Mouse (Mus musculus): Measurements from ENCODE around the gene Lfng. TPM values are rescaled to one million over a fixed set of nuclear protein-coding genes. Genes with fewer than 3 reads are reported as not detected.

Gene Lfng
- polyA plus RNA-seq, 2 experiments = 19.2 to 38.9 TPM

- no peak overlapping the region for H3K4me3 ChIP-seq (replicated peaks; ENCODE audit: low read length)
- WGBS = 84% methylated on average over 13 of the region's 13 CpGs
- no peaks in the 10 kb centered on the region for H3K9me3 ChIP-seq (ENCODE audit: control insufficient read depth, low read length)
- H3K4me2 ChIP-seq (replicated peaks; ENCODE audit: low read depth, low read length, severe bottlenecking) = no peak overlapping the region
- DNase-seq (ENCODE audit: low spot score) = no peak
- no peak for TF ChIP-seq POLR2A (IDR thresholded peaks at IDR 0.05; ENCODE audit: borderline replicate concordance, extremely low read depth, insufficient read depth, insufficient read length)
- H3K36me3 ChIP-seq (ENCODE audit: control insufficient read depth, insufficient read depth, low read length) = no peaks in the 10 kb centered on the region
- ATAC-seq (ENCODE audit: low FRiP score, low read depth) = no peak
- H3K27me3 ChIP-seq (ENCODE audit: control insufficient read depth, insufficient read depth, low read length) = no peaks in the 10 kb centered on the region
- peaks cover 17% of the 10 kb centered on the region for H3K4me1 ChIP-seq (ENCODE audit: control insufficient read depth, insufficient read depth, low read length)
- H3K27ac ChIP-seq (replicated peaks; ENCODE audit: low read depth, low read length) = no peak overlapping the region
- no peak overlapping the region for H3K9ac ChIP-seq (ENCODE audit: low read depth, low read length, severe bottlenecking)
Observed at GRCm38 (mm10) chr5:140570223-140570870, 36.8 kb upstream of the Lfng start.

GRCm38 (mm10) chr5:140571201-140571600 lies 35.9 kb upstream of the Lfng start:
- H3K4me2 ChIP-seq (replicated peaks; ENCODE audit: low read depth, low read length, severe bottlenecking) = no peak overlapping the region
- H3K27me3 ChIP-seq (ENCODE audit: control insufficient read depth, insufficient read depth, low read length) = no peaks in the 10 kb centered on the region
- H3K9ac ChIP-seq (ENCODE audit: low read depth, low read length, severe bottlenecking) = no peak overlapping the region
- TF ChIP-seq POLR2A (IDR thresholded peaks at IDR 0.05; ENCODE audit: borderline replicate concordance, extremely low read depth, insufficient read depth, insufficient read length) = no peak
- peaks cover 11% of the 10 kb centered on the region for H3K4me1 ChIP-seq (ENCODE audit: control insufficient read depth, insufficient read depth, low read length)
- H3K4me3 ChIP-seq (replicated peaks; ENCODE audit: low read length) = no peak overlapping the region
- H3K27ac ChIP-seq (replicated peaks; ENCODE audit: low read depth, low read length) = no peak overlapping the region
- DNase-seq (ENCODE audit: low spot score) (no peak), ATAC-seq (ENCODE audit: low FRiP score, low read depth) (no peak)
- H3K36me3 ChIP-seq (ENCODE audit: control insufficient read depth, insufficient read depth, low read length) = no peaks in the 10 kb centered on the region
- WGBS = 73% methylated on average over 4 of the region's 4 CpGs
- no peaks in the 10 kb centered on the region for H3K9me3 ChIP-seq (ENCODE audit: control insufficient read depth, low read length)

DNA sequence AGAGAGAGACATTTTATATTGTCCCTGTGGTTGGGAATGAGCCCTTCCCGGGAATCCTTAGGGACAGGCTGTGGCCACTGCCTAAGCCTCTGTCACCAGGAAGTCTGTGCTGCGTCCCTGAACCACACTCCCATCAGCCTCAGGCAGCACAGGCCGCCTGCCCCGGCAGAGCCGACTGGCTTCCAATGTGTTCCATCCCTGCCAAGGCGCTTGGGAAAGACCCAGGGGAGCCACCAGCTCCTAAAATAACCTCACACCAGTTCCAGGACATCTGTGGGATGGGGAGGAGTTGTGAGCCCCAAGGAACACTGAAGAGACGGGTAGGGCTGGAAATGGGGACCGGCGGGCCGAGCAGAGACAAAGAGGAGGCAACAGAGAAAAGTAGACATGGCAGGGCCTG lies 35.4 kb upstream of the Lfng start:
- DNase-seq (ENCODE audit: low spot score) (no peak), ATAC-seq (ENCODE audit: low FRiP score, low read depth) (no peak)
- H3K36me3 ChIP-seq (ENCODE audit: control insufficient read depth, insufficient read depth, low read length) = no peaks in the 10 kb centered on the region
- WGBS = 47% methylated on average over 10 of the region's 10 CpGs
- no peak overlapping the region for H3K4me3 ChIP-seq (replicated peaks; ENCODE audit: low read length)
- no peak overlapping the region for H3K4me2 ChIP-seq (replicated peaks; ENCODE audit: low read depth, low read length, severe bottlenecking)
- no peak overlapping the region for H3K9ac ChIP-seq (ENCODE audit: low read depth, low read length, severe bottlenecking)
- no peak overlapping the region for H3K27ac ChIP-seq (replicated peaks; ENCODE audit: low read depth, low read length)
- H3K4me1 ChIP-seq (ENCODE audit: control insufficient read depth, insufficient read depth, low read length) = peaks cover 11% of the 10 kb centered on the region; the same call in 1 of the 2 replicates
- H3K9me3 ChIP-seq (ENCODE audit: control insufficient read depth, low read length) = no peaks in the 10 kb centered on the region
- no peaks in the 10 kb centered on the region for H3K27me3 ChIP-seq (ENCODE audit: control insufficient read depth, insufficient read depth, low read length)
- no peak for TF ChIP-seq POLR2A (IDR thresholded peaks at IDR 0.05; ENCODE audit: borderline replicate concordance, extremely low read depth, insufficient read depth, insufficient read length)

GRCm38 (mm10) chr5:140572611-140573010 lies 34.5 kb upstream of the Lfng start:
- H3K27ac ChIP-seq (replicated peaks; ENCODE audit: low read depth, low read length) = no peak overlapping the region
- ATAC-seq (ENCODE audit: low FRiP score, low read depth) = no peak

DNA sequence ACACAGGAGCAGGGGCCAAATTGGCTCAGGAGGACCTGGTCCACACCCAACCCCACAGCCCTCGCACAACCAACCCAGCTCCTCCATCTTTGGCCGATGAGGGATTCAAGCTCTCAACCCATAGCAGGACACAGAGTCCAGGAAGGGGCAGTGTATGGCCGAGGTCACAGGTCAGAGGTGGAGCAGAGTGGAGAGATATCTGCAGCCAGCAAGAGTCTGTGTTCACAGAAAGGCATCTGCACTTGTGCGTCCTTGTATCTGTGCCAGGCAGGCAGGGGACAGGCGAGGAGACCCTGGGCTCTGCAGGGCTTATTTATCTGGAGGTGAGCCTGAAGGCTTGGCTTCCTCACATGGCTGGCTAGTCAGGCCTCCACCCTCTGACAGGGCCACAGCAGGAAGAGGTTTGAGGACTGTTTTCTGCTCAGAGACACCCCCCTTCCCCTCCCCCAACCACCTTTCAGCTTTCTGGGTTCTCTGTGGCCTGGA lies 31.7 kb upstream of the Lfng start:
- Histone ChIP-seq H3K9me3 (ENCODE audit: control insufficient read depth, low read length) (no peaks in the 10 kb centered on the region), H3K27me3 (ENCODE audit: control insufficient read depth, insufficient read depth, low read length) (no peaks in the 10 kb centered on the region), H3K36me3 (ENCODE audit: control insufficient read depth, insufficient read depth, low read length) (no peaks in the 10 kb centered on the region), H3K27ac (replicated peaks; ENCODE audit: low read depth, low read length) (no peak overlapping the region), H3K4me2 (replicated peaks; ENCODE audit: low read depth, low read length, severe bottlenecking) (no peak overlapping the region), H3K4me1 (ENCODE audit: control insufficient read depth, insufficient read depth, low read length) (peaks cover 18% of the 10 kb centered on the region), H3K4me3 (replicated peaks; ENCODE audit: low read length) (no peak overlapping the region), H3K9ac (ENCODE audit: low read depth, low read length, severe bottlenecking) (no peak overlapping the region)
- DNase-seq (ENCODE audit: low spot score) (no peak), ATAC-seq (ENCODE audit: low FRiP score, low read depth) (no peak)
- 68% methylated on average over 5 of the region's 5 CpGs for WGBS
- TF ChIP-seq POLR2A (IDR thresholded peaks at IDR 0.05; ENCODE audit: borderline replicate concordance, extremely low read depth, insufficient read depth, insufficient read length) = no peak

More at GRCm38 (mm10) chr5:140572611-140573010, 34.5 kb upstream of the Lfng start:
- H3K27me3 ChIP-seq (ENCODE audit: control insufficient read depth, insufficient read depth, low read length) = no peaks in the 10 kb centered on the region
- DNase-seq (ENCODE audit: low spot score) = no peak
- no peak overlapping the region for H3K4me3 ChIP-seq (replicated peaks; ENCODE audit: low read length)
- no peaks in the 10 kb centered on the region for H3K9me3 ChIP-seq (ENCODE audit: control insufficient read depth, low read length)
- 64% methylated on average over 6 of the region's 6 CpGs for WGBS
- no peak overlapping the region for H3K4me2 ChIP-seq (replicated peaks; ENCODE audit: low read depth, low read length, severe bottlenecking)
- no peak for TF ChIP-seq POLR2A (IDR thresholded peaks at IDR 0.05; ENCODE audit: borderline replicate concordance, extremely low read depth, insufficient read depth, insufficient read length)
- H3K9ac ChIP-seq (ENCODE audit: low read depth, low read length, severe bottlenecking) = no peak overlapping the region
- H3K36me3 ChIP-seq (ENCODE audit: control insufficient read depth, insufficient read depth, low read length) = no peaks in the 10 kb centered on the region
- 0 out of 2 replicates have a peak, but pooled peaks cover 5% of the 10 kb centered on the region for H3K4me1 ChIP-seq (ENCODE audit: control insufficient read depth, insufficient read depth, low read length)

All from limb, embryonic 14.5 days (tissue).